Comparison of ENCODE assay signal across 8 mouse cellular contexts in genomic region chr4:148890442-148890841, GRCm38 (mm10).
DNase-seq lines count a peak whose midpoint lies in the region; ATAC-seq and TF ChIP-seq lines count a peak whose summit lies in the region.
"Had no signal": no experiment of that assay in that cellular context is flagged by ENCODE, and none has a peak within 500 bp of the region (broad histone marks: within the 10 kb centered on the region; RNA-seq: fewer than 3 reads in every experiment).

No protein-coding gene starts in this region.

- H3K4me1 ChIP-seq in lung, embryonic 14.5 days (ENCODE audit: insufficient read depth): peaks cover 9% of the 10 kb centered on the region
- H3K4me1 ChIP-seq in forebrain, embryonic 14.5 days (ENCODE audit: control insufficient read depth, insufficient read depth, low read length): peaks cover 25% of the 10 kb centered on the region
- peaks cover 12% of the 10 kb centered on the region for H3K4me1 ChIP-seq in limb, embryonic 11.5 days (ENCODE audit: control insufficient read depth, insufficient read depth, low read length)
- H3K4me1 ChIP-seq in stomach, embryonic 14.5 days (ENCODE audit: control insufficient read depth, insufficient read depth, low read length): peaks cover 17% of the 10 kb centered on the region

- H3K36me3 ChIP-seq in lung, embryonic 14.5 days (ENCODE audit: insufficient read depth): no peaks in the 10 kb centered on the region
- no peaks in the 10 kb centered on the region for H3K36me3 ChIP-seq in forebrain, embryonic 14.5 days (ENCODE audit: control insufficient read depth, insufficient read depth, low read length)
- no peaks in the 10 kb centered on the region for H3K36me3 ChIP-seq in limb, embryonic 11.5 days (ENCODE audit: control insufficient read depth, insufficient read depth, low read length)
- no peaks in the 10 kb centered on the region for H3K36me3 ChIP-seq in stomach, embryonic 14.5 days (ENCODE audit: control insufficient read depth, insufficient read depth, low read length)

- peaks cover 7% of the 10 kb centered on the region for H3K27me3 ChIP-seq in lung, embryonic 14.5 days (ENCODE audit: insufficient read depth, low read length)
- H3K27me3 ChIP-seq in forebrain, embryonic 14.5 days (replicated peaks; ENCODE audit: control insufficient read depth, insufficient read depth, low read length): no peaks in the 10 kb centered on the region
- H3K27me3 ChIP-seq in limb, embryonic 11.5 days (ENCODE audit: control insufficient read depth, insufficient read depth, low read length): peaks cover 10% of the 10 kb centered on the region; the same call in 1 of the 2 replicates
- no peaks in the 10 kb centered on the region for H3K27me3 ChIP-seq in stomach, embryonic 14.5 days (ENCODE audit: control insufficient read depth, insufficient read depth, low read length)

- WGBS in lung, embryonic 14.5 days: 43% methylated on average over 8 of the region's 8 CpGs
- WGBS in forebrain, embryonic 14.5 days: 63% methylated on average over 8 of the region's 8 CpGs
- WGBS in limb, embryonic 11.5 days: 52% methylated on average over 8 of the region's 8 CpGs
- 62% methylated on average over 8 of the region's 8 CpGs for whole genome bisulfite sequencing in stomach, embryonic 14.5 days

- H3K27ac ChIP-seq in lung, embryonic 14.5 days (ENCODE audit: low read depth): no peak overlapping the region
- peak overlapping the region; percentile 41; the same call in 1 of the 2 replicates for H3K27ac ChIP-seq in forebrain, embryonic 14.5 days (ENCODE audit: low read depth, low read length)
- H3K27ac ChIP-seq in limb, embryonic 11.5 days (replicated peaks; ENCODE audit: low read depth, low read length): no peak overlapping the region
- no peak overlapping the region for H3K27ac ChIP-seq in stomach, embryonic 14.5 days (ENCODE audit: low read length)

- H3K9ac ChIP-seq in lung, embryonic 14.5 days: peak overlapping the region; percentile 42; the same call in 1 of the 2 replicates
- H3K9ac ChIP-seq in forebrain, embryonic 14.5 days (ENCODE audit: low read length): peak overlapping the region; percentile 62
- peak overlapping the region; percentile 70; the same call in 1 of the 2 replicates for H3K9ac ChIP-seq in limb, embryonic 11.5 days (ENCODE audit: low read length)
- H3K9ac ChIP-seq in stomach, embryonic 14.5 days (replicated peaks; ENCODE audit: low read depth, low read length): no peak overlapping the region

- peak overlapping the region; percentile 34 for H3K4me3 ChIP-seq in lung, embryonic 14.5 days (ENCODE audit: low read depth, low read length)
- no peak overlapping the region; the same call in 1 of the 2 replicates for H3K4me3 ChIP-seq in forebrain, embryonic 14.5 days (ENCODE audit: low read depth, low read length)
- peak overlapping the region; percentile 30; the same call in 1 of the 2 replicates for H3K4me3 ChIP-seq in limb, embryonic 11.5 days (ENCODE audit: low read depth, low read length)
- 0 out of 2 replicates have a peak overlapping the region, but pooled peaks have one; percentile 29 for H3K4me3 ChIP-seq in stomach, embryonic 14.5 days (ENCODE audit: low read depth, low read length)

- no peak for TF ChIP-seq CTCF in lung, embryonic 14.5 days (IDR thresholded peaks at IDR 0.05; ENCODE audit: low read depth)

- ATAC-seq in lung, embryonic 14.5 days (ENCODE audit: insufficient read depth): no peak
- ATAC-seq in forebrain, embryonic 14.5 days: no peak
- no peak for ATAC-seq in limb, embryonic 11.5 days (ENCODE audit: insufficient number of reproducible peaks, low FRiP score, low TSS enrichment, low read depth)
- no peak for ATAC-seq in stomach, embryonic 14.5 days (ENCODE audit: insufficient number of reproducible peaks, insufficient read depth, low FRiP score, low read depth)
- ATAC-seq: Patski had no signal

- no peak for DNase-seq in lung, embryonic 14.5 days
- no peak for DNase-seq in lung, postnatal 25 days (ENCODE audit: low spot score)
- no peak for DNase-seq in forebrain, embryonic 14.5 days (ENCODE audit: low spot score)
- DNase-seq in limb, embryonic 11.5 days (ENCODE audit: low spot score): no peak
- no peak for DNase-seq in right cerebral cortex, adult 18-20 months
- no peak for DNase-seq in frontal cortex, postnatal 10 days (ENCODE audit: low spot score in 2 of 2)

- no peaks in the 10 kb centered on the region for H3K9me3 ChIP-seq in lung, embryonic 14.5 days (ENCODE audit: low read depth, low read length)
- no peaks in the 10 kb centered on the region for H3K9me3 ChIP-seq in forebrain, embryonic 14.5 days (replicated peaks; ENCODE audit: control insufficient read depth, low read length)
- no peaks in the 10 kb centered on the region for H3K9me3 ChIP-seq in limb, embryonic 11.5 days (ENCODE audit: control insufficient read depth, low read length)
- no peaks in the 10 kb centered on the region for H3K9me3 ChIP-seq in stomach, embryonic 14.5 days (ENCODE audit: control insufficient read depth, low read depth, low read length)

- H3K4me2 ChIP-seq in lung, embryonic 14.5 days: peak overlapping the region; percentile 75
- H3K4me2 ChIP-seq in forebrain, embryonic 14.5 days (ENCODE audit: low read length): peak overlapping the region; percentile 60
- peak overlapping the region; percentile 65; the same call in 1 of the 2 replicates for H3K4me2 ChIP-seq in limb, embryonic 11.5 days (ENCODE audit: low read depth, severe bottlenecking)
- peak overlapping the region; percentile 49 for H3K4me2 ChIP-seq in stomach, embryonic 14.5 days (replicated peaks; ENCODE audit: low read depth, low read length)
